Comparison of ENCODE assay signal across 8 mouse cellular contexts in genomic region chr2:122701871-122702180, GRCm38 (mm10). TPM values are rescaled to one million over a fixed set of nuclear protein-coding genes. Genes with fewer than 3 reads are reported as not detected.
DNase-seq lines count a peak whose midpoint lies in the region; ATAC-seq and TF ChIP-seq lines count a peak whose summit lies in the region.

No protein-coding gene starts in this region.

- H3K36me3 ChIP-seq in heart, embryonic 15.5 days: no peaks in the 10 kb centered on the region
- no peaks in the 10 kb centered on the region for H3K36me3 ChIP-seq in liver, embryonic 15.5 days (replicated peaks)

- peak overlapping the region; percentile 82 for H3K9ac ChIP-seq in heart, embryonic 15.5 days
- peak overlapping the region; percentile 42; the same call in 1 of the 2 replicates for H3K9ac ChIP-seq in liver, embryonic 15.5 days

- ATAC-seq in heart, embryonic 15.5 days (replicated peaks; ENCODE audit: insufficient number of reproducible peaks, insufficient read depth, low FRiP score, low read depth): no peak
- ATAC-seq in liver, embryonic 15.5 days (ENCODE audit: insufficient read depth): no peak

- H3K4me2 ChIP-seq in heart, embryonic 15.5 days: peak overlapping the region; percentile 80
- H3K4me2 ChIP-seq in liver, embryonic 15.5 days: peak overlapping the region; percentile 66

- no peak for TF ChIP-seq POLR2A in bone marrow, adult 2 months (IDR thresholded peaks at IDR 0.05; ENCODE audit: borderline replicate concordance, control insufficient read depth, low read depth, low read length)

- H3K4me1 ChIP-seq in bone marrow, adult 2 months (ENCODE audit: control insufficient read depth, insufficient read depth, low read length): no peaks in the 10 kb centered on the region; the same call in none of the 2 replicates
- H3K4me1 ChIP-seq in heart, embryonic 15.5 days (replicated peaks): peaks cover 12% of the 10 kb centered on the region
- H3K4me1 ChIP-seq in liver, embryonic 15.5 days (replicated peaks): no peaks in the 10 kb centered on the region; the same call in 1 of the 2 replicates

- TF ChIP-seq CTCF in bone marrow, adult 2 months (IDR thresholded peaks at IDR 0.05; ENCODE audit: control insufficient read depth, insufficient read depth, low read length): no peak

- WGBS in bone marrow, adult 2 months: 1% methylated on average over 15 of the region's 15 CpGs
- under 1% methylated on average over 15 of the region's 15 CpGs for WGBS in heart, embryonic 15.5 days
- under 1% methylated on average over 15 of the region's 15 CpGs for WGBS in liver, embryonic 15.5 days (ENCODE audit: insufficient replicate concordance)

- no peaks in the 10 kb centered on the region for H3K27me3 ChIP-seq in heart, embryonic 15.5 days
- H3K27me3 ChIP-seq in liver, embryonic 15.5 days: peaks cover 51% of the 10 kb centered on the region

- peak overlapping the region; percentile 75 for H3K4me3 ChIP-seq in bone marrow, adult 2 months (replicated peaks; ENCODE audit: control insufficient read depth, low read depth, low read length)
- peak overlapping the region; percentile 94 for H3K4me3 ChIP-seq in heart, embryonic 15.5 days
- peak overlapping the region; percentile 58 for H3K4me3 ChIP-seq in liver, embryonic 15.5 days (replicated peaks)

- peak overlapping the region; percentile 50; the same call in 1 of the 2 replicates for H3K27ac ChIP-seq in bone marrow, adult 2 months (ENCODE audit: control insufficient read depth, insufficient read depth, low read depth, low read length, poor library complexity)
- H3K27ac ChIP-seq in heart, embryonic 15.5 days: peak overlapping the region; percentile 76
- H3K27ac ChIP-seq in liver, embryonic 15.5 days (replicated peaks): no peak overlapping the region

- H3K9me3 ChIP-seq in heart, embryonic 15.5 days (replicated peaks): no peaks in the 10 kb centered on the region
- no peaks in the 10 kb centered on the region for H3K9me3 ChIP-seq in liver, embryonic 15.5 days (replicated peaks)

- peak; percentile 60 for DNase-seq in kidney, adult 18-20 months
- DNase-seq in kidney, postnatal 14 days: no peak
- no peak for DNase-seq in urinary bladder, postnatal 10 days (ENCODE audit: low spot score)
- no peak for DNase-seq in spleen, postnatal 10 days (ENCODE audit: low spot score in 2 of 2)
- DNase-seq in right cerebral cortex, postnatal 25 days: no peak

RNA-seq across cellular contexts. Expression of gene Slc30a4, which starts 0.6 kb away (rescaled TPM):
- 0.18 and 2.8 TPM in 2 replicates for polyA plus RNA-seq in bone marrow, adult 2 months (2011; ENCODE audit: insufficient read depth, insufficient read length, low replicate concordance, missing spikeins)
- polyA plus RNA-seq in heart, embryonic 15.5 days (2015; fragmentation: Nextera tagmentation; extraction: Ambion mirVana): 5.1 and 5.3 TPM in 2 replicates
- polyA plus RNA-seq in liver, embryonic 15.5 days (2015; fragmentation: Nextera tagmentation; extraction: Ambion mirVana): 1.1 TPM in 2 replicates

RNA-seq across cellular contexts. Expression of gene Bloc1s6, which starts 36.5 kb away (rescaled TPM):
- polyA plus RNA-seq in bone marrow, adult 2 months (2011; ENCODE audit: insufficient read depth, insufficient read length, low replicate concordance, missing spikeins): 9.5 and 11.4 TPM in 2 replicates
- polyA plus RNA-seq in heart, embryonic 15.5 days (2015; fragmentation: Nextera tagmentation; extraction: Ambion mirVana): 27.3 and 32.4 TPM in 2 replicates
- 15.4 and 17.0 TPM in 2 replicates for polyA plus RNA-seq in liver, embryonic 15.5 days (2015; fragmentation: Nextera tagmentation; extraction: Ambion mirVana)
